Mouse (Mus musculus): ENCODE data around the gene Mboat1.
A peak's percentile ranks its signal among the peaks of the same experiment; 100 is the strongest.

The Mboat1 gene

GRCm38 (mm10) chr13:30250341-30250905 lies 114.1 kb downstream of the Mboat1 start:
- no peak for DNase-seq (ENCODE audit: low spot score in 2 of 2)

- DNase-seq (ENCODE audit: low spot score in 2 of 2) = no peak
Measured at GRCm38 (mm10) chr13:30251431-30251830, 115.1 kb downstream of the Mboat1 start.

- DNase-seq (ENCODE audit: low spot score in 2 of 2) = no peak
Measured at GRCm38 (mm10) chr13:30252692-30253091, 116.4 kb downstream of the Mboat1 start.

DNA sequence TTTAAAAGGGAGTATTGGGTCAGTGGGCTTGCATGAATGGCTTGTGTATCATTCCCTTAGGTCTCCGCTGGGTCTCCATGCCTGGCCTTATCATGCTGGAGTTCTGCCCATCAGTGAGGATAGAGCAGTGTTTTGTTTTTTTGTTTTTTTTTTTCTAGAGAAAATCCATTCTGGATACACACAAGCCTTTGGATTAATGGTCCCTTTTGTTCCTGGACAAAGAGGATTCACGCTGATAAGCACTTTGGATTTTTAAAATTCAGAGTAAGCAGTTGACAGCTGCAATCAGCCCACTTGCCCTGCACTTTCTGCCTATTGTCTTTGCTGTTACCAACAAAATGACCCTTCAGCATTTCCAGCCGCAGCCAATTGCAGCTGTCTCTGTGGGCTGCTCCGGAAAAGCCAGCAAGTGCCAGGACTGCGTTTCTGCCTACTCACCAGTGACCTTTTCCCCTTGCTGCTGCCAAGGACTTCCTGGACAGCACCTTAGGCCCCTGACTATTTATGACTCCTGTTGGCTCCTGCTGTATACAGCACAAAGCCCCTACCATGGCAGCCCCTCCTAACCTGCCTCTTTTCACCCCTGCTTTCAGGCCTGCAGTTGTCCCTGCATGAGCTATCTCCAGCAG lies 117.5 kb downstream of the Mboat1 start:
- no peak for DNase-seq (ENCODE audit: low spot score in 2 of 2)

DNA sequence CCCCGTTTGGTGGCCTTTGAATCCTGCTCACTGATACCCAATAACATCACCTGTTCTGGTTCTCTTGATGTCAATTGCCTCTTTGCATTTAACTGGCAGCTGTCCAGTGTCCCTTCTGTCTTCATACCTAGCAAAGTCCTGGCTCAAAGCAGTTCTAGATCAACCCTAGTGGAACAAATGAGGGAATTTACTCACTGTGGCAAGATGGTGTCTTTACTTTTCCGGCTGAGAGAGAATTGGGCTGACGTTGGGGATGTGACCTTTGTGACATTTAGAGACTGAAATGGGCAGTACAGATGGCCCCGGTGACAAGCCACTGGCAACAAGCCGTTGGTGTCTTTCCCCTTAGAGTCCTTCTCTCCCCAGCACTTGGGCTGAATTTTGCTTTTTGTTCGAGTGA lies 118.1 kb downstream of the Mboat1 start:
- no peak for DNase-seq (ENCODE audit: low spot score in 2 of 2)

DNA sequence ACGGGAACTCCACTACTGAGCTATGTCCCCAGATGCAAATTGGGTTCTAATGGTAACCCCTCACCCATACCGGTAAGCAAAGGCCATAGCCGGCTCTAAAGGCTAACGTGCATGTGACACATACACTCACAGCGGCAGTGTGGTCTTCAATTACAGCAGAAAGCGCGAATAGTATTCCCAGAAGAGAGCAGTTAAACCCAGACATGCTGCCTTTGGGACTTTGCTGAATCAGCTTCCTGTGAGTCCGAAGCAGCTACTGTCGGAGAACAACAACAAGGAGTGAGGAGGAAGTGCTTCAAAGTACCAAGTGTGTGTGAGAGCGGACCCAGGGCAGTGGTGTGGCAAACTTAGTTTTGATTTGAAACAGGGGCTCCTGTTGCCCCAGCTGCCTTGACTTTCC lies 122.5 kb downstream of the Mboat1 start:
- no peak for DNase-seq (ENCODE audit: low spot score in 2 of 2)

DNA sequence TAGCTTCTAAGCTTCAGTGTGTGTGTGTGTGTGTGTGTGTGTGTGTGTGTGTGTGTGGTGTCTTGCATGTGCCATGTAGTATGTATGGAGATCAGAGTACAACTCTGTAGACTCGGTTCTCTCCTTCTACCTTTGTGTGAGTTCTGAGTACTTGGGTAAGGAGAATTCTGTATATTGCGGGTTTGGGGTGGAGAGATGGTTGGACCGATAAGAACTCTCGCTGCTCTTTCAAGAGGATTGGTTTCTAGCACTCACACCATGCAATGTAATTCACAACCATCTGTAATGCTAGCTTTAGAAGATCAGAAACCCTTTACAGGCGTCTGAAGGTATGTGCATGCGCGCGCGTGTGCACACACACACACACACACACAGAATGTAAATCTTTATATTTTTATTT lies 123.0 kb downstream of the Mboat1 start:
- DNase-seq (ENCODE audit: low spot score in 2 of 2) = no peak

- peak; percentile 34 to 73 for DNase-seq (ENCODE audit: low spot score in 2 of 2)
Measured at GRCm38 (mm10) chr13:30259912-30260560, 123.7 kb downstream of the Mboat1 start.

- DNase-seq (ENCODE audit: low spot score in 2 of 2) = no peak
Measured at GRCm38 (mm10) chr13:30263681-30264080, 127.4 kb downstream of the Mboat1 start.

DNA sequence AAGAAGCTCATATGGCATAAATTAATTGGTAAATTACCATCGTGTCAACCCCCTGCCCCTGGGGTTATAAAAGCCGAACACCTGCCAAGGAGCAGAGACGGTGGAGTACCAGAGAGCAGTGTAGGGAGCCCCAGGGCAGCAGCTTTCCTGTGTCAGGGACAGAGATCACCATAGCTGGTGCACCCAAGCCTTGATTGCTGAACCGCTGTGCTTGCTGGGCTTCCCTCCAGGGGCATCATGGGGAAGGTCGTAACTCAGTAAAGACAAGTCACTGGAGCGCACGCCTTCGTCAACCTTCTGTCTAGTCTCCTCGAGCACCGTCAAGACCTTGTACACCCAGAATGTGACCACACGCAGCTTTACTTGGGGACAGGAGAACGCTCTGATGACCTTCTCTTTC lies 128.0 kb downstream of the Mboat1 start:
- DNase-seq (ENCODE audit: low spot score in 2 of 2) = no peak

DNA sequence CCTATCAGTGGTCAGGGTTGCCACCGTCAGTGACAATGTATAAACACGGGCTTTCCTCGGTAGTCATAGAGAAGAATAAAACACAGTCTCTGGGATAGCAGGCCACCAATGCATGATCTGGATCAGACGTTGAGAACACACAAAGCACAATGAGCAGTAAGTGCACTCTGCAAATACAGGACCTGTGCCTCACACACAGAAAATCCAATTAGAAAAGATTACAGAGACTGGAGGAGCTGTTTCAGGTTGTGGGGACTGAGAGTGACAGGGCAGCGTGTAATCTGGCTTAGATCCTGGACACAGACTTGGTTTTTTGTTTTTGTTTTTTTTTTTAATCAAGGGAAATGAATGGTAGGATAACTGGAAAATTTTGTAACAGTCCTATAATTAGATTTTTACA lies 128.5 kb downstream of the Mboat1 start:
- no peak for DNase-seq (ENCODE audit: low spot score in 2 of 2)

- no peak for DNase-seq (ENCODE audit: low spot score in 2 of 2)
Measured at GRCm38 (mm10) chr13:30266036-30266435, 129.7 kb downstream of the Mboat1 start.

GRCm38 (mm10) chr13:30272040-30272686 lies 135.9 kb downstream of the Mboat1 start:
- peak in 1 of 2 experiments; percentile 24 for DNase-seq (ENCODE audit: low spot score in 2 of 2)
